In the genomic region with DNA sequence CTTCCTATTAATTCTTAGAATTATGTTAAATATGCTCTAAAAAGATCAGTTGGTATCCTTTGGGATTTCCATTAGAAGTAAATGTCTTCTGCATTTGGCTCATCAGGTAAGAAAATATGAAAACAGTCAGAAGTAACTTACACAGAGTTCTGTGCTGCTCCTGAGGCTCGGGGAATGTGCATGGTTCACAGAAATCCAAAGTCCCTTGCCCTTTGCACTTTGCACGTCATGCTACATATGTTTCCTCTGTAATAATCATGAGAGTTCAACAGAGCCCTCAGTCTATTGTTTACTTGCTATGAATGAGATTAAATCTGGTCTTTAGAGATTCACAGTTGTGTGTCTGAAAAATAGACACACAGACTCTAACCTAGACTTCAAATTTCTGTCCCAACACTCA, we compare ENCODE assay signal across 25 mouse cellular contexts. TPM values are rescaled to one million over a fixed set of nuclear protein-coding genes. Genes with fewer than 3 reads are reported as not detected.
DNase-seq lines count a peak whose midpoint lies in the region; ATAC-seq lines count a peak whose summit lies in the region.
"Had no signal": no experiment of that assay in that cellular context is flagged by ENCODE, and none has a peak within 500 bp of the region (broad histone marks: within the 10 kb centered on the region; RNA-seq: fewer than 3 reads in every experiment).

No protein-coding gene starts in this region.

- no peak overlapping the region for H3K9ac ChIP-seq in intestine, embryonic 16.5 days (ENCODE audit: low read depth, low read length)
- no peak overlapping the region for H3K9ac ChIP-seq in intestine, embryonic 15.5 days
- H3K9ac ChIP-seq: forebrain, embryonic 13.5 days; heart, embryonic 12.5 days; heart, embryonic 15.5 days; hindbrain, embryonic 13.5 days had no signal

- DNase-seq in kidney, adult 8-10 months, result peak; percentile 1 to 30
- DNase-seq in kidney, adult 18-20 months, result no peak
- DNase-seq in kidney, postnatal 10 days, result peak; percentile 16
- peak; percentile 16 to 44 for DNase-seq in kidney, postnatal 36 days
- DNase-seq in cerebellum, adult 9-10 months, result no peak
- no peak for DNase-seq in thymus, postnatal 36 days
- DNase-seq: adrenal gland, adult 8-10 months; adrenal gland, postnatal 25 days; cerebellum, adult 11-12 months; cerebellum, adult 8-10 months; cerebellum, postnatal 14 days; gastrocnemius, postnatal 10 days; gastrocnemius, postnatal 36 days; heart, postnatal 10 days; heart, postnatal 36 days had no signal

- no peaks in the 10 kb centered on the region for H3K36me3 ChIP-seq in intestine, embryonic 16.5 days (ENCODE audit: control insufficient read depth, insufficient read depth, low read length)
- no peaks in the 10 kb centered on the region for H3K36me3 ChIP-seq in intestine, embryonic 15.5 days
- H3K36me3 ChIP-seq: forebrain, embryonic 10.5 days; heart, embryonic 12.5 days; heart, embryonic 15.5 days; hindbrain, embryonic 10.5 days; hindbrain, embryonic 13.5 days had no signal

- no peak overlapping the region for H3K4me3 ChIP-seq in intestine, embryonic 16.5 days (ENCODE audit: low read length)
- H3K4me3 ChIP-seq in intestine, embryonic 15.5 days (replicated peaks), result no peak overlapping the region
- H3K4me3 ChIP-seq: forebrain, embryonic 10.5 days; forebrain, embryonic 13.5 days; heart, embryonic 12.5 days; heart, embryonic 15.5 days; hindbrain, embryonic 10.5 days; hindbrain, embryonic 13.5 days had no signal

- no peaks in the 10 kb centered on the region for H3K27me3 ChIP-seq in intestine, embryonic 16.5 days (replicated peaks; ENCODE audit: control insufficient read depth, insufficient read depth, low read length)
- no peaks in the 10 kb centered on the region for H3K27me3 ChIP-seq in intestine, embryonic 15.5 days (replicated peaks)
- H3K27me3 ChIP-seq: forebrain, embryonic 13.5 days; heart, embryonic 12.5 days; heart, embryonic 15.5 days; hindbrain, embryonic 13.5 days had no signal

- no peaks in the 10 kb centered on the region for H3K4me1 ChIP-seq in intestine, embryonic 16.5 days (ENCODE audit: control insufficient read depth, insufficient read depth, low read length)
- no peaks in the 10 kb centered on the region for H3K4me1 ChIP-seq in intestine, embryonic 15.5 days (replicated peaks)
- H3K4me1 ChIP-seq: forebrain, embryonic 10.5 days; forebrain, embryonic 13.5 days; heart, embryonic 12.5 days; heart, embryonic 15.5 days; hindbrain, embryonic 10.5 days; hindbrain, embryonic 13.5 days had no signal

- 55% methylated on average over 2 of the region's 2 CpGs for WGBS in intestine, embryonic 16.5 days
- 55% methylated on average over 2 of the region's 2 CpGs for WGBS in intestine, embryonic 15.5 days

- H3K9me3 ChIP-seq in intestine, embryonic 16.5 days (ENCODE audit: control insufficient read depth, low read length), result no peaks in the 10 kb centered on the region
- no peaks in the 10 kb centered on the region for H3K9me3 ChIP-seq in intestine, embryonic 15.5 days
- H3K9me3 ChIP-seq: forebrain, embryonic 10.5 days; forebrain, embryonic 13.5 days; heart, embryonic 12.5 days; heart, embryonic 15.5 days; hindbrain, embryonic 10.5 days; hindbrain, embryonic 13.5 days had no signal

- H3K4me2 ChIP-seq in intestine, embryonic 16.5 days (ENCODE audit: low read depth, low read length), result no peak overlapping the region
- H3K4me2 ChIP-seq in intestine, embryonic 15.5 days (replicated peaks), result no peak overlapping the region
- H3K4me2 ChIP-seq: forebrain, embryonic 13.5 days; heart, embryonic 12.5 days; heart, embryonic 15.5 days; hindbrain, embryonic 13.5 days had no signal

- H3K27ac ChIP-seq in intestine, embryonic 16.5 days (ENCODE audit: low read length), result no peak overlapping the region
- H3K27ac ChIP-seq in intestine, embryonic 15.5 days, result no peak overlapping the region
- H3K27ac ChIP-seq: forebrain, embryonic 10.5 days; forebrain, embryonic 13.5 days; heart, embryonic 15.5 days; hindbrain, embryonic 10.5 days; hindbrain, embryonic 13.5 days had no signal

- ATAC-seq in intestine, embryonic 16.5 days, result peak; percentile 46; the same call in 1 of the 2 replicates
- ATAC-seq in intestine, embryonic 15.5 days, result no peak
- ATAC-seq: activated CD4-positive, CD25-positive, alpha-beta regulatory T cell, adult 4 months; forebrain, embryonic 13.5 days; forebrain, embryonic 16.5 days had no signal

RNA-seq across cellular contexts. Expression of a gene that starts 50.6 kb away (rescaled TPM):
- polyA plus RNA-seq in intestine, embryonic 16.5 days (2015; fragmentation: Nextera tagmentation; extraction: Ambion mirVana), result 12.5 and 16.3 TPM in 2 replicates
- polyA plus RNA-seq in intestine, embryonic 15.5 days (2015; fragmentation: Nextera tagmentation; extraction: Ambion mirVana), result 16.9 and 20.0 TPM in 2 replicates

Comparison
In these comparisons a context has a peak if more than half of its experiments do, and no peak if none do; other contexts are left out.
1. DNase-seq: peak in kidney, adult 8-10 months (2 of 2), kidney, postnatal 10 days (single experiment) and kidney, postnatal 36 days (2 of 2); none in kidney, adult 18-20 months (single experiment), cerebellum, adult 9-10 months (single experiment) and thymus, postnatal 36 days (0 of 2).